Mouse (Mus musculus): ENCODE data around the gene Fbxl8. TPM values are rescaled to one million over a fixed set of nuclear protein-coding genes. Genes with fewer than 3 reads are reported as not detected.

Fbxl8 gene
- polyA plus RNA-seq, 1 experiment from 2014 or later, result 4.0 TPM

DNA sequence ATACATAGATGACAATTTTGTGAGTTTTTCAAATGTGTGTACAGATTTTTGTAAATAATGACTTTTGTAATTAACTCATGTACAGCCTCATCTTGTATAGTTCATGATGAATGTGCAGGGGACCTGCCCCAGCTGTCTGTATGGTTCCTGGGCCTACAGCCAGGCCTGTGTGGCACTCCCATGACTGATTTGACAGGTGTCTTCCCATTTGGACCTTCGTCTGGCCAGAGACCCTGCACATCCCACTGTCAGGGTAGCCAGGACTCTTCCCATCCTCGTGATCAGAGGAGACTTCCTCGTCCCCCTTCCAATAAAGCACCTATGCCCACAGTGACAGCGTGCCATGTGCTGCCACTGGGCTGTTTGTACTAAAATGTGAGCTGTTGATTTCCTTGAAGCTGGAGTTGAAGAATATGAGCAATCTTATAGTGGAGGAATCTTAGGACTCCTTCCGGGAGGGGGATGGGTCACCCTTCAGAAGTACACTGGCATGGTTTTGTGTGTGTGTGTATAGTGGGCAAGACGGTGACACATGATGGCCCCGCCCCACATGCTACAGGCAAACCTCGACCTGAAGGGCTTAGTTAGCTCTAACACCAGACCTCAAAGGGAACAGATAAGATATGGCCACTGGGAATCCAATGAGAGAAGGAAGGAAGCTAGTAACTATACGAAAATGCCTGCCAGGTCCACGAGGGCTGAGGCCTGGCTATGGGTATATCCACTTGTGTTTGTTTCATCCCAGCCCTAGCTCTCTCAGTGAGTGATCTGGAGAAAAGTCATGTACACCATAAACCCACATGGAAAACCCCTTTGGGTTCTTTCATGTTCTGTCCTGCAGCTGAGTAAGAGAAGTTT lies 11.5 kb upstream of the Fbxl8 start:
- Histone ChIP-seq H3K27me3 (ENCODE audit: control insufficient read depth, insufficient read depth, low read length) (peaks cover 11% of the 10 kb centered on the region; the same call in 1 of the 2 replicates), H3K4me3 (ENCODE audit: control insufficient read depth in 1 of 2, insufficient read depth in 1 of 2, low read depth in 1 of 2, low read length in 2 of 2) (no peak overlapping the region), H3K36me3 (ENCODE audit: control insufficient read depth, insufficient read depth, low read length) (peaks cover 42% of the 10 kb centered on the region), H3K27ac (replicated peaks in 1 of 2; ENCODE audit: control insufficient read depth in 1 of 2, insufficient read depth in 1 of 2, low read depth in 2 of 2, low read length in 2 of 2) (no peak overlapping the region), H3K4me2 (ENCODE audit: low read length) (no peak overlapping the region), H3K9me3 (ENCODE audit: control insufficient read depth, low read length) (no peaks in the 10 kb centered on the region), H3K9ac (ENCODE audit: low read length) (0 out of 2 replicates have a peak overlapping the region, but pooled peaks have one; percentile 71), H3K4me1 (ENCODE audit: control insufficient read depth in 2 of 2, insufficient read depth in 2 of 2, low read length in 2 of 2) (peaks cover 13 to 14% of the 10 kb centered on the region in 2 experiments; a peak in 3 of 4 replicates)
- no peak for ATAC-seq (ENCODE audit: insufficient number of reproducible peaks, insufficient read depth, low FRiP score, low read depth)
- 62% methylated on average over 10 of the region's 10 CpGs for WGBS

- peaks cover 34% of the 10 kb centered on the region for H3K36me3 ChIP-seq (ENCODE audit: control insufficient read depth, insufficient read depth, low read length)
- peaks cover 20% of the 10 kb centered on the region for H3K27me3 ChIP-seq (ENCODE audit: control insufficient read depth, insufficient read depth, low read length)
- peaks cover 14 to 17% of the 10 kb centered on the region in 2 experiments for H3K4me1 ChIP-seq (ENCODE audit: control insufficient read depth in 2 of 2, insufficient read depth in 2 of 2, low read length in 2 of 2)
- peak overlapping the region; percentile 60 to 83 for H3K4me3 ChIP-seq (ENCODE audit: control insufficient read depth in 1 of 2, insufficient read depth in 1 of 2, low read depth in 1 of 2, low read length in 2 of 2)
- 0 out of 4 replicates have a peak overlapping the region, but pooled peaks of 1 of the 2 experiments have one; percentile 14 for H3K27ac ChIP-seq (replicated peaks in 1 of 2; ENCODE audit: control insufficient read depth in 1 of 2, insufficient read depth in 1 of 2, low read depth in 2 of 2, low read length in 2 of 2)
- peak overlapping the region; percentile 97 for H3K4me2 ChIP-seq (ENCODE audit: low read length)
- WGBS, result 48% methylated on average over 20 of the region's 20 CpGs
- ATAC-seq (ENCODE audit: insufficient number of reproducible peaks, insufficient read depth, low FRiP score, low read depth), result no peak
- H3K9me3 ChIP-seq (ENCODE audit: control insufficient read depth, low read length), result no peaks in the 10 kb centered on the region
- peak overlapping the region; percentile 71; the same call in 1 of the 2 replicates for H3K9ac ChIP-seq (ENCODE audit: low read length)
Measured at GRCm38 (mm10) chr8:105253766-105254151, 10.7 kb upstream of the Fbxl8 start.

DNA sequence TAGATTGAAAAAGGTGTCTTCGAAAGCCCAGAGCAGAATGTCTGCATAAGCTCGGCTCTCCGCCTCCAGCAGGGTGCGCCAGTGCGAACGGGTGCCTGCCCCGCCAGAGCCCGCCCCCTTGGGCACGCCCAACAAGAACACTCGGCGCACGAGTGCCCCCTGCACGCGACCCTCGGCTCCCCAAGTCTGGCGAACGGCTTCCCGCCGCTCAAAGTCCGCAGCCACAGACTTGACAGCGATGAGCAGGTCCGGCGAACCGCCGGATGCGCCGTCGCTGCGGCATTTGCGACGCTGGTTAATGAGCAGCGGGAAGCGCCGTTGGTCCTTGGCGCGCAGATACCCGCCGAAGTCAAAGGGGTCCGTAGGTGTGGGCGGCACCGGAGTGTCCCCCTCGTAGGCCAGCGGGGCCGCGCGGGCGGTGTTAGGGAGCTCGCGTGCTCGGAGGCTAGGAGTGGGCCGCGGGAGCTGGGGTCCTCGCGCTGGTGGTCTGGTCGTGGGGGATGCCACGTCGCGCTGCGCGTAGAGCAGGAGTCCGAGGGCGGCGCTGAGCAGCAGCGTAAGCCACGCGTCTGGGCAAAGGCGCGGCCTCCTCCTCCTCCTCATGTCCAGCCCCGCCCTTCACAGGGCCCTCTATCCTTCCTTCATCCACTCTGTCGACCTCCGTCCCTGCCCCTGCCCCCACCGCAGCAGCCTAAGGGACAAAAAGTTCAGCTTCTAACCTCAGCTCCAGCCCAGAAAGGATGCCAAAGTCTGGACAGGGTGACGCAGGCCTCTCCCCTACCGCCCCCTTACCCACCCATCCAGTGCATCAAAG lies 10.1 kb upstream of the Fbxl8 start:
- Histone ChIP-seq H3K27me3 (ENCODE audit: control insufficient read depth, insufficient read depth, low read length) (peaks cover 22% of the 10 kb centered on the region), H3K9me3 (ENCODE audit: control insufficient read depth, low read length) (no peaks in the 10 kb centered on the region), H3K36me3 (ENCODE audit: control insufficient read depth, insufficient read depth, low read length) (peaks cover 28% of the 10 kb centered on the region), H3K4me1 (ENCODE audit: control insufficient read depth in 2 of 2, insufficient read depth in 2 of 2, low read length in 2 of 2) (peaks cover 14 to 23% of the 10 kb centered on the region in 2 experiments), H3K4me2 (ENCODE audit: low read length) (peak overlapping the region; percentile 97), H3K9ac (ENCODE audit: low read length) (peak overlapping the region; percentile 71), H3K27ac (replicated peaks in 1 of 2; ENCODE audit: control insufficient read depth in 1 of 2, insufficient read depth in 1 of 2, low read depth in 2 of 2, low read length in 2 of 2) (peak overlapping the region; percentile 62 to 74), H3K4me3 (ENCODE audit: control insufficient read depth in 1 of 2, insufficient read depth in 1 of 2, low read depth in 1 of 2, low read length in 2 of 2) (peak overlapping the region; percentile 60 to 83)
- under 1% methylated on average over 72 of the region's 74 CpGs for WGBS
- ATAC-seq (ENCODE audit: insufficient number of reproducible peaks, insufficient read depth, low FRiP score, low read depth), result peak; percentile 81

- Histone ChIP-seq H3K4me2 (ENCODE audit: low read length) (peak within 1 kb of the TSS; percentile 97), H3K9ac (ENCODE audit: low read length) (peak within 1 kb of the TSS; percentile 71), H3K27ac (replicated peaks in 1 of 2; ENCODE audit: control insufficient read depth in 1 of 2, insufficient read depth in 1 of 2, low read depth in 2 of 2, low read length in 2 of 2) (peak within 1 kb of the TSS; percentile 62 to 74), H3K36me3 (ENCODE audit: control insufficient read depth, insufficient read depth, low read length) (peaks cover 23% of the 10 kb centered on the region), H3K4me3 (ENCODE audit: control insufficient read depth in 1 of 2, insufficient read depth in 1 of 2, low read depth in 1 of 2, low read length in 2 of 2) (peak within 1 kb of the TSS; percentile 60 to 83), H3K27me3 (ENCODE audit: control insufficient read depth, insufficient read depth, low read length) (peaks cover 24% of the 10 kb centered on the region), H3K4me1 (ENCODE audit: control insufficient read depth in 2 of 2, insufficient read depth in 2 of 2, low read length in 2 of 2) (peaks cover 14 to 29% of the 10 kb centered on the region in 2 experiments), H3K9me3 (ENCODE audit: control insufficient read depth, low read length) (no peaks in the 10 kb centered on the region)
- ATAC-seq (ENCODE audit: insufficient number of reproducible peaks, insufficient read depth, low FRiP score, low read depth), result peak; percentile 29; the same call in 1 of the 2 replicates
- WGBS, result 2% methylated on average over 14 of the region's 14 CpGs
Measured at GRCm38 (mm10) chr8:105254966-105255350, 9.5 kb upstream of the Fbxl8 start, which contains the start of gene B3gnt9. B3gnt9 (minus strand) TSS chr8:105255153.

- no peaks in the 10 kb centered on the region for H3K36me3 ChIP-seq (ENCODE audit: control insufficient read depth, insufficient read depth, low read length)
- no peak overlapping the region for H3K9ac ChIP-seq (ENCODE audit: low read length)
- H3K27ac ChIP-seq (replicated peaks in 1 of 2; ENCODE audit: control insufficient read depth in 1 of 2, insufficient read depth in 1 of 2, low read depth in 2 of 2, low read length in 2 of 2), result no peak overlapping the region
- 0 out of 2 replicates have a peak, but pooled peaks cover 3% of the 10 kb centered on the region for H3K9me3 ChIP-seq (ENCODE audit: control insufficient read depth, low read length)
- ATAC-seq (ENCODE audit: insufficient number of reproducible peaks, insufficient read depth, low FRiP score, low read depth), result no peak
- H3K27me3 ChIP-seq (ENCODE audit: control insufficient read depth, insufficient read depth, low read length), result peaks cover 32% of the 10 kb centered on the region
- H3K4me3 ChIP-seq (ENCODE audit: control insufficient read depth in 1 of 2, insufficient read depth in 1 of 2, low read depth in 1 of 2, low read length in 2 of 2), result no peak overlapping the region
- WGBS, result 63% methylated on average over 7 of the region's 7 CpGs
- no peak overlapping the region for H3K4me2 ChIP-seq (ENCODE audit: low read length)
- H3K4me1 ChIP-seq (ENCODE audit: control insufficient read depth in 2 of 2, insufficient read depth in 2 of 2, low read length in 2 of 2), result peaks cover 14 to 31% of the 10 kb centered on the region in 2 experiments
Measured at GRCm38 (mm10) chr8:105257318-105258114, 6.9 kb upstream of the Fbxl8 start.

DNA sequence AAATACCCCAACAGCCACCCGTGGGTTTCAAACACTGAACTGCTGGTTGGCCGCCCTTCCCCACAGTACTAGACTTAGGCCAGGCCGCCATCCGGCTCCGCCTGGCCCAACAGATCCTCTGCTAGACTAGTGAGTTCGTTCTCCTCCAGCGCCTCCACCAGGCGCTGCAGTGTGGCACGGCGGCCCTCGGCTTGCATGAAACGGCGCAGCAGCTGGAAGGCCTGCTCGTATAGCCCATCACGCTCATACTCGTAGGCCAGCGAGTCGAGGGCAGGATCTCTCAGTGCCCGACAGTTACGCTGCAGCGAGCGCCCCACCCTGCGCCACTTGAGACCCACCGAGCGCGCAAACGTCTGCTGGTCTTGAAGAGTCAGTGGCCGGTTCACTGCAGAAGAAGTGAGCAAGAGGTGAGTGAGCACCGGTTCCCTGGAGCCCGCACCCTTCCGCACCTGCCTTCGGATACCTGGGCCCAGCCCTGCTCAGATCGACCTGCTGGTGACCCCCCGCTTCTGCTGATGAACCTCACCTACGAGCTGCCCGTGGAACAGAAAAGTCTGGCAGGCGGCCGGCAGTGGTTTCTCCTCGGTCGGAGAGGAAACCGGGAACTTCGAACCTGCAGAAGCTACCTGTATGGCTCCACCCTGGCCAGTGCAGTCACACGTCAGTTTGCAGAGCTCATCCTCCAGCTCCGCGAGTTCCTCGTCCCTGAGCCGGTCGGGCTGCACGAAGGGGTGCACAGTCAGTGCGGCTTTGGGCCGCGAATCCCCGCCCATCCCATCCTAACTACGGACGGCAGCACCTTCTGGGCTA lies 5.3 kb upstream of the Fbxl8 start:
- WGBS, result 4% methylated on average over 55 of the region's 55 CpGs
- peaks cover 8 to 28% of the 10 kb centered on the region in 2 experiments for H3K4me1 ChIP-seq (ENCODE audit: control insufficient read depth in 2 of 2, insufficient read depth in 2 of 2, low read length in 2 of 2)
- H3K27ac ChIP-seq (replicated peaks in 1 of 2; ENCODE audit: control insufficient read depth in 1 of 2, insufficient read depth in 1 of 2, low read depth in 2 of 2, low read length in 2 of 2), result no peak overlapping the region
- H3K9ac ChIP-seq (ENCODE audit: low read length), result peak overlapping the region; percentile 45; the same call in 1 of the 2 replicates
- no peaks in the 10 kb centered on the region for H3K36me3 ChIP-seq (ENCODE audit: control insufficient read depth, insufficient read depth, low read length)
- H3K9me3 ChIP-seq (ENCODE audit: control insufficient read depth, low read length), result 0 out of 2 replicates have a peak, but pooled peaks cover 3% of the 10 kb centered on the region
- peaks cover 32% of the 10 kb centered on the region for H3K27me3 ChIP-seq (ENCODE audit: control insufficient read depth, insufficient read depth, low read length)
- peak overlapping the region; percentile 27 to 40 for H3K4me3 ChIP-seq (ENCODE audit: control insufficient read depth in 1 of 2, insufficient read depth in 1 of 2, low read depth in 1 of 2, low read length in 2 of 2)
- H3K4me2 ChIP-seq (ENCODE audit: low read length), result peak overlapping the region; percentile 92
- ATAC-seq (ENCODE audit: insufficient number of reproducible peaks, insufficient read depth, low FRiP score, low read depth), result 0 out of 2 replicates have a peak, but pooled peaks have one; percentile 4

Data from heart, embryonic 14.5 days (tissue).